Mouse (Mus musculus) intestine, embryonic 16.5 days (tissue): ENCODE data around the gene Dstyk. TPM values are rescaled to one million over a fixed set of nuclear protein-coding genes. Genes with fewer than 3 reads are reported as not detected.

Experiments
- ATAC-seq: fragments of 200-750 bp; cut with Nextera tagmentation; 2 replicates; pipeline ENCODE4 v1.8.0; 2017; ENCODE audit warnings: moderate TSS enrichment, moderate library complexity
- H3K27ac ChIP-seq: fragments of 300-500 bp; sonication (generic); 2 replicates; pipeline ENCODE4 v1.5.1; 2014; ENCODE audit warnings: mild to moderate bottlenecking, low read length
- H3K27me3 ChIP-seq: fragments of 300-500 bp; sonication (generic); replicated peaks from 2 replicates; pipeline ENCODE4 v1.6.1; 2014; ENCODE audit warnings: low read length, control low read depth, mixed read lengths; ENCODE audit not compliant: control insufficient read depth, insufficient read depth
- H3K36me3 ChIP-seq: fragments of 300-500 bp; sonication (generic); 2 replicates; pipeline ENCODE4 v1.6.1; 2014; ENCODE audit warnings: low read length, control low read depth; ENCODE audit not compliant: control insufficient read depth, insufficient read depth
- H3K4me1 ChIP-seq: fragments of 300-500 bp; sonication (generic); 2 replicates; pipeline ENCODE4 v1.6.1; 2014; ENCODE audit warnings: low read length, control low read depth, mixed read lengths; ENCODE audit not compliant: control insufficient read depth, insufficient read depth
- H3K4me2 ChIP-seq: fragments of 300-500 bp; sonication (generic); 2 replicates; pipeline ENCODE4 v1.6.1; 2014; ENCODE audit warnings: low read depth, low read length, control low read depth
- H3K4me3 ChIP-seq: fragments of 300-500 bp; sonication (generic); 2 replicates; pipeline ENCODE4 v1.5.1; 2014; ENCODE audit warnings: mild to moderate bottlenecking, low read length
- H3K9ac ChIP-seq: fragments of 300-500 bp; sonication (generic); 2 replicates; pipeline ENCODE4 v1.6.1; 2014; ENCODE audit warnings: low read depth, low read length
- H3K9me3 ChIP-seq: fragments of 300-500 bp; sonication (generic); 2 replicates; pipeline ENCODE4 v1.6.1; 2016; ENCODE audit warnings: low read length, control low read depth; ENCODE audit not compliant: control insufficient read depth
- WGBS: fragments of 180-500 bp; shearing (Covaris S2); extraction: QIAGEN DNeasy Blood & Tissue Kit; methylation state at CpG from one replicate; pipeline ENCODE4 v1.1.7; 2014; 5-methylcytosine and 5-hydroxymethylcytosine counted together
- polyA plus RNA-seq: library from polyadenylated mRNA; unstranded; fragments of >200 nt; fragmentation: Nextera tagmentation; extraction: Ambion mirVana; gene quantifications from 2 replicates; pipeline ENCODE4 v1.2.1, GENCODE M21; 2015

The Dstyk gene
- polyA plus RNA-seq, 1 experiment from 2014 or later, result 6.3 TPM

DNA sequence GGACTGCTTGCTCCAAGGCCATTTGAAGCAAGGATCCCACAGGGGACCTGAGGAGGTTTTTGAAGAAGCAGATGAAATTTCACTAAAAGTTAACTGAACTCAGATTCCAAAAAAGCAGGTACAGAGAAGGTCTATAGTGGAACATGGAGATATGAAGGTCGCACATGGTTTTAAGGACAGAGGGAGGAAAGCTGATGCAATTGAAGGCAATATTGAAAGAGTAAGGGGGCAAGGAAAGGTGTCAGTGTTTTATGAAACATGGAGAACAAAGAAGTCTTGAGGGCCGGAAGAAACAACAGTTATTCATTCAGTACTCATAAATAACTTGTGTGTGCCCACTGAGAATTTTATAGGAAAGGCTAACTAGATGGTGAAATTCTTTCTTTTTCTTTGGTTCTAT is 64.3 kb downstream of the Dstyk start:
- Histone ChIP-seq H3K4me1 (peaks cover 9% of the 10 kb centered on the region; the same call in 1 of the 2 replicates), H3K4me3 (no peak overlapping the region), H3K9ac (no peak overlapping the region), H3K27ac (no peak overlapping the region), H3K36me3 (no peaks in the 10 kb centered on the region), H3K9me3 (no peaks in the 10 kb centered on the region), H3K4me2 (no peak overlapping the region), H3K27me3 (no peaks in the 10 kb centered on the region)
- WGBS, result 92% methylated on average over 2 of the region's 2 CpGs
- no peak for ATAC-seq

GRCm38 (mm10) chr1:132483234-132483633 is 65.9 kb downstream of the Dstyk start:
- H3K27me3 ChIP-seq, result no peaks in the 10 kb centered on the region
- H3K9ac ChIP-seq, result no peak overlapping the region
- H3K4me2 ChIP-seq, result no peak overlapping the region
- no peak overlapping the region for H3K27ac ChIP-seq
- H3K4me3 ChIP-seq, result no peak overlapping the region
- 90% methylated on average over 3 of the region's 3 CpGs for WGBS
- H3K36me3 ChIP-seq, result no peaks in the 10 kb centered on the region
- peaks cover 6% of the 10 kb centered on the region; the same call in 1 of the 2 replicates for H3K4me1 ChIP-seq
- H3K9me3 ChIP-seq, result no peaks in the 10 kb centered on the region
- ATAC-seq, result no peak

- Histone ChIP-seq H3K4me3 (no peak overlapping the region), H3K9ac (no peak overlapping the region), H3K9me3 (no peaks in the 10 kb centered on the region), H3K27ac (no peak overlapping the region), H3K4me1 (0 out of 2 replicates have a peak, but pooled peaks cover 3% of the 10 kb centered on the region), H3K36me3 (no peaks in the 10 kb centered on the region), H3K4me2 (no peak overlapping the region), H3K27me3 (no peaks in the 10 kb centered on the region)
- WGBS, result 79% methylated on average over 6 of the region's 6 CpGs
- ATAC-seq, result no peak
Observed at GRCm38 (mm10) chr1:132483759-132484158, 66.4 kb downstream of the Dstyk start.

GRCm38 (mm10) chr1:132500535-132500934 is 83.2 kb downstream of the Dstyk start:
- Histone ChIP-seq H3K27ac (no peak overlapping the region), H3K4me1 (no peaks in the 10 kb centered on the region), H3K9ac (no peak overlapping the region), H3K27me3 (no peaks in the 10 kb centered on the region), H3K4me2 (no peak overlapping the region), H3K9me3 (no peaks in the 10 kb centered on the region), H3K36me3 (peaks cover 15% of the 10 kb centered on the region), H3K4me3 (no peak overlapping the region)
- no peak for ATAC-seq
- 92% methylated on average over 2 of the region's 2 CpGs for WGBS

- Histone ChIP-seq H3K9ac (no peak overlapping the region), H3K4me3 (no peak overlapping the region), H3K9me3 (no peaks in the 10 kb centered on the region), H3K27ac (no peak overlapping the region), H3K27me3 (no peaks in the 10 kb centered on the region), H3K4me1 (no peaks in the 10 kb centered on the region), H3K4me2 (no peak overlapping the region), H3K36me3 (peaks cover 3% of the 10 kb centered on the region; the same call in 1 of the 2 replicates)
- no peak for ATAC-seq
- WGBS, result 89% methylated on average over 5 of the region's 5 CpGs
Observed at GRCm38 (mm10) chr1:132505155-132505554, 87.8 kb downstream of the Dstyk start.

DNA sequence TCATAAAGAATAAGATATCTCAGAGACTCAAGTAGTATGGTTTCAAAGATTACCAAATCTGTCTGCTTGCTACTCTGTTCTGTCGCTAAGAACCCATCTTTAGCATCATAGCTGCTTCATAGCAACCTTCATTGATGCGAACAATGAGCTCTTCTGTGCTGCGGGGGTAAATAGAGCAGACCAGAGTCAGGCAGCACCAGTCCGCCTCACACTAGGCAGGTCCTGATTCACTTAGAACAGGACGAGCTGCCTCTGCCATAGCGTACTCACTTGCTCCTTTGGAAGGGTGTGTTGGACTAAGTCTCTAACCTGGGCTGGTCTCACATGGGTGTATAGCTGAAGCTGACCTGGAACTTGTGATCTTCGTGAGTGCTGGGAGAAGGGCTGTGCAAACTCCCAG is 88.7 kb downstream of the Dstyk start, which contains the start of gene Tmem81:
Gene Tmem81, plus strand, starts transcription at position 173 of the 400 bp plus-strand sequence.
- ATAC-seq, result no peak
- Histone ChIP-seq H3K36me3 (no peaks in the 10 kb centered on the region; the same call in 1 of the 2 replicates), H3K9ac (no peak within 1 kb of the TSS), H3K4me1 (no peaks in the 10 kb centered on the region), H3K4me3 (no peak within 1 kb of the TSS), H3K9me3 (no peaks in the 10 kb centered on the region), H3K27ac (no peak within 1 kb of the TSS), H3K27me3 (no peaks in the 10 kb centered on the region), H3K4me2 (no peak within 1 kb of the TSS)
- WGBS, result 89% methylated on average over 7 of the region's 7 CpGs

- Histone ChIP-seq H3K4me2 (no peak overlapping the region), H3K9ac (no peak overlapping the region), H3K36me3 (no peaks in the 10 kb centered on the region; the same call in 1 of the 2 replicates), H3K4me1 (no peaks in the 10 kb centered on the region), H3K9me3 (no peaks in the 10 kb centered on the region), H3K27me3 (no peaks in the 10 kb centered on the region), H3K4me3 (no peak overlapping the region), H3K27ac (no peak overlapping the region)
- no peak for ATAC-seq
- WGBS, result 92% methylated on average over 7 of the region's 7 CpGs
Observed at GRCm38 (mm10) chr1:132506656-132507055, 89.3 kb downstream of the Dstyk start.

DNA sequence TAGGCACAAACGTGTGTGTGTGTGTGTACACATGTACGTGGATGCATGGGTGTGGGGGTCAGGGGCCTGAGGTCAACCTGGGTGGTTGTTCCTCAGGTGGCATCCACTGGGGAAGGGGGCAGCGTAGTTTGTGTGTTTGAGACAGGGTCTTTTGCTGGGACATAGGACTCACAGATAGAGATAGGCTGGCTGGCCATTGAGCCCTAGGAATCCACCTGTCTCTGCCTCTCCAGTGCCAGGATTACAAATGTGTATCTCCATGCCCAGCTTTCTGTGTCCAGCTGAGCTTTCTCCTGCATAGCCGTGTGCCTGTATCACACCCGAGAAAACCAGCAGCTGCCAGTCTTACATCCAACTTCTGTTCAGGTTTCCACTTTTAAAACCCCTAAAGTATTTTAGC is 92.4 kb downstream of the Dstyk start:
- Histone ChIP-seq H3K27ac (no peak overlapping the region), H3K9ac (no peak overlapping the region), H3K36me3 (no peaks in the 10 kb centered on the region; the same call in 1 of the 2 replicates), H3K4me2 (no peak overlapping the region), H3K9me3 (no peaks in the 10 kb centered on the region), H3K27me3 (no peaks in the 10 kb centered on the region), H3K4me3 (no peak overlapping the region), H3K4me1 (no peaks in the 10 kb centered on the region)
- WGBS, result 83% methylated on average over 5 of the region's 5 CpGs
- no peak for ATAC-seq

- Histone ChIP-seq H3K36me3 (no peaks in the 10 kb centered on the region; the same call in 1 of the 2 replicates), H3K4me2 (no peak overlapping the region), H3K27ac (no peak overlapping the region), H3K27me3 (no peaks in the 10 kb centered on the region), H3K9ac (no peak overlapping the region), H3K4me3 (no peak overlapping the region), H3K4me1 (no peaks in the 10 kb centered on the region), H3K9me3 (no peaks in the 10 kb centered on the region)
- 40% methylated on average over 8 of the region's 8 CpGs for WGBS
- ATAC-seq, result no peak
Observed at GRCm38 (mm10) chr1:132511521-132511920, 94.2 kb downstream of the Dstyk start.

- Histone ChIP-seq H3K4me1 (no peaks in the 10 kb centered on the region), H3K9ac (no peak overlapping the region), H3K27me3 (no peaks in the 10 kb centered on the region), H3K4me2 (no peak overlapping the region), H3K36me3 (no peaks in the 10 kb centered on the region; the same call in 1 of the 2 replicates), H3K9me3 (no peaks in the 10 kb centered on the region), H3K27ac (no peak overlapping the region), H3K4me3 (no peak overlapping the region)
- 76% methylated on average over 8 of the region's 8 CpGs for WGBS
- no peak for ATAC-seq
Observed at GRCm38 (mm10) chr1:132512106-132512505, 94.8 kb downstream of the Dstyk start.
